ENCODE assay signal across 13 mouse cellular contexts in the genomic region with DNA sequence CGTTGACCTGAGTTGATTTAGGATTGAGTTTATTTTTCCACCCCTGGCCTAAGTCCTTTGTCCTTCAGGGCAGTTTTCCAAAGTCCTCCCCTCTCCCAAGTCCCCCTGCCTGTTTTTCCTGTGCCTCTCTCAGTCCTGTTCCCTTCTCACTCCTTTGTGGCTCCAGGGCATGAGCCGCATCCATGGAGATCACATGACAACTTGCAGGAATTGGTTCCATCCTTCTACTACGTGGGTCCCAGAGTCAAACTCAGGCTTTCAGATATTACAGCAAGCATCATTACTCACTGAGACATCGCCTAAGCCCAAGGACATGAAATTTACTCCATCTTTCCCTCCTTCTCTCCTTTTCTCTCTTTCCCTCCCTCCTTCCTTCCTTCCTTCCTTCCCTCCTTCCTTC. TPM values are rescaled to one million over a fixed set of nuclear protein-coding genes. Genes with fewer than 3 reads are reported as not detected.
"Had no signal": no experiment of that assay in that cellular context is flagged by ENCODE, and none has a peak within 500 bp of the region (broad histone marks: within the 10 kb centered on the region; RNA-seq: fewer than 3 reads in every experiment).

No protein-coding gene starts in this region.

- H3K4me2 ChIP-seq: kidney, embryonic 15.5 days; liver, embryonic 12.5 days; midbrain, embryonic 13.5 days had no signal

- ATAC-seq: liver, embryonic 12.5 days; lung, postnatal 0 days; midbrain, embryonic 13.5 days had no signal

- H3K27ac ChIP-seq: kidney, embryonic 15.5 days; left cerebral cortex, adult 2 months; limb, embryonic 10.5 days; liver, embryonic 12.5 days; midbrain, embryonic 13.5 days had no signal

- H3K36me3 ChIP-seq: kidney, embryonic 15.5 days; limb, embryonic 10.5 days; midbrain, embryonic 13.5 days had no signal

- H3K4me3 ChIP-seq: kidney, embryonic 15.5 days; left cerebral cortex, adult 2 months; limb, embryonic 10.5 days; liver, embryonic 12.5 days; midbrain, embryonic 13.5 days had no signal

- H3K9me3 ChIP-seq: kidney, embryonic 15.5 days; limb, embryonic 10.5 days; liver, embryonic 12.5 days; midbrain, embryonic 13.5 days had no signal

- DNase-seq: kidney, postnatal 14 days; lung, adult 2 months; lung, postnatal 36 days; right cerebral cortex, postnatal 14 days; thymus, postnatal 4 days had no signal

- H3K4me1 ChIP-seq: midbrain, embryonic 13.5 days had no signal

- H3K9ac ChIP-seq: kidney, embryonic 15.5 days; liver, embryonic 12.5 days; midbrain, embryonic 13.5 days had no signal

- H3K27me3 ChIP-seq: kidney, embryonic 15.5 days; liver, embryonic 12.5 days; midbrain, embryonic 13.5 days had no signal

RNA-seq across cellular contexts. Expression of gene Mylk3, which starts 23.9 kb away (rescaled TPM):
- total RNA-seq: midbrain, postnatal 0 days had no signal
- polyA plus RNA-seq: small intestine, adult 2 months had no signal
